Mouse (Mus musculus): ENCODE measurements around the gene Gimap8. TPM values are rescaled to one million over a fixed set of nuclear protein-coding genes. Genes with fewer than 3 reads are reported as not detected.

Gene Gimap8
- total and polyA plus RNA-seq, 3 experiments, result 21.6 to 28.5 (median 27.5) TPM

GRCm38 (mm10) chr6:48681472-48682090 is 34.5 kb downstream of the Gimap8 start:
- H3K9me3 ChIP-seq (replicated peaks; ENCODE audit: low read length), result no peaks in the 10 kb centered on the region
- TF ChIP-seq MAX (IDR thresholded peaks at IDR 0.05; ENCODE audit: low read length), result peak; percentile 26; the same call in 1 of the 2 replicates
- no peak for TF ChIP-seq CTCF (conservative IDR thresholded peaks at IDR 0.05 in 1 of 2, IDR thresholded peaks at IDR 0.05 in 1 of 2; ENCODE audit: low read depth in 2 of 2, low read length in 2 of 2)
- TF ChIP-seq USF1 (IDR thresholded peaks at IDR 0.05; ENCODE audit: low read depth, low read length), result no peak
- TF ChIP-seq JUND (conservative IDR thresholded peaks at IDR 0.05; ENCODE audit: low read depth, low read length), result peak; percentile 90
- no peak for TF ChIP-seq NRF1 (IDR thresholded peaks at IDR 0.05; ENCODE audit: low read depth, low read length)
- TF ChIP-seq MAFK (IDR thresholded peaks at IDR 0.05; ENCODE audit: insufficient replicate concordance, low read length), result peak; percentile 61
- TF ChIP-seq NELFE (IDR thresholded peaks at IDR 0.05; ENCODE audit: low read depth, low read length), result 0 out of 2 replicates have a peak, but pooled peaks have one; percentile 26
- TF ChIP-seq CHD2 (IDR thresholded peaks at IDR 0.05; ENCODE audit: low read length), result peak; percentile 56; the same call in 1 of the 2 replicates
- TF ChIP-seq ETS1 (conservative IDR thresholded peaks at IDR 0.05; ENCODE audit: low read depth, low read length), result peak; percentile 96
- peak; percentile 92 for TF ChIP-seq IRF4 (IDR thresholded peaks at IDR 0.05; ENCODE audit: low read depth, low read length)
- TF ChIP-seq TBP (conservative IDR thresholded peaks at IDR 0.05; ENCODE audit: low read depth, low read length), result 0 out of 2 replicates have a peak, but pooled peaks have one; percentile 63
- TF ChIP-seq RCOR1 (conservative IDR thresholded peaks at IDR 0.05; ENCODE audit: low read depth, low read length), result 0 out of 2 replicates have a peak, but pooled peaks have one; percentile 32
- TF ChIP-seq SMC3 (IDR thresholded peaks at IDR 0.05; ENCODE audit: low read depth, low read length), result no peak; the same call in 1 of the 2 replicates
- TF ChIP-seq E2F4 (IDR thresholded peaks at IDR 0.05; ENCODE audit: insufficient replicate concordance, low read depth, low read length), result no peak
- TF ChIP-seq POLR2A (IDR thresholded peaks at IDR 0.05; ENCODE audit: low read depth, low read length), result peak; percentile 37; the same call in 1 of the 2 replicates
- peak; percentile 89 for TF ChIP-seq JUN (IDR thresholded peaks at IDR 0.05; ENCODE audit: insufficient read depth, low read depth, low read length)
- peak; percentile 80 for TF ChIP-seq BHLHE40 (IDR thresholded peaks at IDR 0.05; ENCODE audit: low read depth, low read length)
- TF ChIP-seq ZKSCAN1 (IDR thresholded peaks at IDR 0.05; ENCODE audit: borderline replicate concordance, low read depth, low read length), result no peak
- TF ChIP-seq MEF2A (IDR thresholded peaks at IDR 0.05; ENCODE audit: borderline replicate concordance, low read depth, low read length), result peak; percentile 98
- 0 out of 2 replicates have a peak, but pooled peaks have one; percentile 60 for TF ChIP-seq SIN3A (IDR thresholded peaks at IDR 0.05; ENCODE audit: low read length)
- TF ChIP-seq MAZ (IDR thresholded peaks at IDR 0.05; ENCODE audit: low read depth, low read length), result peak; percentile 40; the same call in 1 of the 2 replicates
- no peak for TF ChIP-seq UBTF (IDR thresholded peaks at IDR 0.05; ENCODE audit: low read depth, low read length)
- no peak; the same call in 1 of the 2 replicates for TF ChIP-seq RAD21 (IDR thresholded peaks at IDR 0.05; ENCODE audit: low read depth, low read length)
- TF ChIP-seq KAT2A (IDR thresholded peaks at IDR 0.05; ENCODE audit: insufficient replicate concordance, low read length), result no peak
- no peak for TF ChIP-seq ZC3H11A (IDR thresholded peaks at IDR 0.05; ENCODE audit: low read depth, low read length)
- peak; percentile 88 for TF ChIP-seq CHD1 (IDR thresholded peaks at IDR 0.05; ENCODE audit: low read depth, low read length)
- no peak for TF ChIP-seq ZNF384 (IDR thresholded peaks at IDR 0.05; ENCODE audit: low read depth, low read length)
- TF ChIP-seq ELF1 (IDR thresholded peaks at IDR 0.05; ENCODE audit: low read depth, low read length), result peak; percentile 70
- TF ChIP-seq EP300 (IDR thresholded peaks at IDR 0.05; ENCODE audit: low read length), result peak; percentile 92
- TF ChIP-seq USF2 (conservative IDR thresholded peaks at IDR 0.05; ENCODE audit: low read depth, low read length), result no peak
- TF ChIP-seq ZMIZ1 (IDR thresholded peaks at IDR 0.05; ENCODE audit: low read depth, low read length), result peak; percentile 54; the same call in 1 of the 2 replicates
- TF ChIP-seq PAX5 (IDR thresholded peaks at IDR 0.05; ENCODE audit: low read length), result no peak
- TF ChIP-seq MYC (IDR thresholded peaks at IDR 0.05; ENCODE audit: low read depth, low read length), result peak; percentile 73; the same call in 1 of the 2 replicates
- no peak; the same call in 1 of the 2 replicates for TF ChIP-seq HCFC1 (IDR thresholded peaks at IDR 0.05; ENCODE audit: low read depth, low read length)
- TF ChIP-seq TCF12 (IDR thresholded peaks at IDR 0.05; ENCODE audit: low read depth, low read length), result peak; percentile 87
- no peaks in the 10 kb centered on the region for H3K27me3 ChIP-seq (replicated peaks)
- H3K36me3 ChIP-seq (replicated peaks in 1 of 2; ENCODE audit: control insufficient read depth in 1 of 2, insufficient read depth in 1 of 2, low read length in 1 of 2), result peaks cover 0 to 13% of the 10 kb centered on the region in 2 experiments
- H3K79me2 ChIP-seq (replicated peaks; ENCODE audit: control insufficient read depth, extremely low read depth, insufficient read depth, poor library complexity, severe bottlenecking), result peaks cover 44% of the 10 kb centered on the region
- H3K9ac ChIP-seq (ENCODE audit: insufficient read depth, low read depth), result peak overlapping the region; percentile 86
- peak overlapping the region; percentile 75 for H3K4me2 ChIP-seq (ENCODE audit: insufficient read depth, low read depth, poor library complexity, severe bottlenecking)
- no peak overlapping the region for H3K4me3 ChIP-seq (replicated peaks in 1 of 3; ENCODE audit: low read depth in 2 of 3, low read length in 2 of 3, poor library complexity in 1 of 3)
- dilution Hi-C loops (cut with MboI; ENCODE audit: extremely low pct_ligation_motif_present, extremely low pct_unique_long_range_greater_than_20kb, low sequenced_read_pairs), result no loop called here
- peak; percentile 82 for DNase-seq (ENCODE audit: extremely low read depth)
- peaks cover 17 to 58% of the 10 kb centered on the region in 2 experiments for H3K4me1 ChIP-seq (ENCODE audit: control insufficient read depth in 1 of 2, insufficient read depth in 2 of 2)
- in situ Hi-C loops (cut with MboI; ENCODE audit: low pct_ligation_motif_present, low pct_unique_long_range_greater_than_20kb, low sequenced_read_pairs), result loop anchor here (5.0 kb wide), 1 partner anchor 34 kb away; the partner anchor contains the start of gene Gimap8
- H3K27ac ChIP-seq (ENCODE audit: insufficient read depth, low read depth), result peak overlapping the region; percentile 98
